Mouse (Mus musculus) liver, adult 2 months (tissue): ENCODE data around the gene Apoe.

ENCODE experiments used
- CTCF ChIP-seq: fragments of 200-500 bp; IDR thresholded peaks from 2 replicates; pipeline ENCODE4 v1.5.1; 2011; ENCODE audit warnings: low read depth, low read length, control low read depth
- POLR2A ChIP-seq: fragments of 200-500 bp; IDR thresholded peaks from 2 replicates; pipeline ENCODE4 v1.6.1; 2011; ENCODE audit warnings: low read length, control low read depth; ENCODE audit not compliant: insufficient read depth; ENCODE audit errors: extremely low read depth

- TF ChIP-seq CTCF: no peak
- TF ChIP-seq POLR2A: no peak
Observed at GRCm38 (mm10) chr7:19702859-19703555, 4.0 kb upstream of the Apoe start.
